Mouse (Mus musculus): ENCODE measurements around the gene Pheta2. TPM values are rescaled to one million over a fixed set of nuclear protein-coding genes. Genes with fewer than 3 reads are reported as not detected.
A peak's percentile ranks its signal among the peaks of the same experiment; 100 is the strongest.

Gene Pheta2
- polyA plus RNA-seq (2015; fragmentation: Nextera tagmentation; extraction: Ambion mirVana): 1.1 and 1.5 TPM in 2 replicates

DNA sequence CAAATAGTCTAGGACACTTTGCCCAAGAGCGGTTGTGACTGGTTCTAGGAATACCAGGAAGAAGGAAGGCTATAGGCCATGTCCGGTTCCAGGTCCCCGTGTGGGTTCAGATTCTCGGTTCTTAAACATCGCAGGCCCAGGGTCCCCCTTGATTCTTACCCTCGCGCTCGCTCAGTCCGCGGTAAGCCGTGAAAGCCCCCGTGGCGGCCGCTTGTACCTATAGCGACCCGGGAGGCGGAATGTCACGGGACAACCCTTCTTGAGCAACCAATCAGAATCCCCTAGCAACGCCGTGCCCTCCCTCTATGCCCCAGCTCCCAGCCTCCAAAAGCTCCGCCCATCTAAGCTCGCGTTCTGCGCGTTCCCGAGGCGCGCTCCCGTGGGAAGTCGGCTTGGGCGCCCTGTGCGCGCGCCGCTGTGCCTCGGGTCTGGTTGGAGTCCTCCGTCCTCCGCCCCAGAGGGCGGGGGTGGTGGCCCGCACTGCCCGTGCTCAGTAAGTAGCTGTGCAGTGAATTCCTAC is at the start of gene Pheta2, which contains the start of the genes Naga and Smdt1:
Pheta2 (plus strand) TSS at position 350 of the 520 bp plus-strand sequence.
Naga (minus strand) TSS at position 333 of the 520 bp plus-strand sequence.
Smdt1 (plus strand) TSS at position 367 of the 520 bp plus-strand sequence.
- H3K27ac ChIP-seq (ENCODE audit: low read length): 0 out of 2 replicates have a peak within 1 kb of the TSS, but pooled peaks have one; percentile 42

DNA sequence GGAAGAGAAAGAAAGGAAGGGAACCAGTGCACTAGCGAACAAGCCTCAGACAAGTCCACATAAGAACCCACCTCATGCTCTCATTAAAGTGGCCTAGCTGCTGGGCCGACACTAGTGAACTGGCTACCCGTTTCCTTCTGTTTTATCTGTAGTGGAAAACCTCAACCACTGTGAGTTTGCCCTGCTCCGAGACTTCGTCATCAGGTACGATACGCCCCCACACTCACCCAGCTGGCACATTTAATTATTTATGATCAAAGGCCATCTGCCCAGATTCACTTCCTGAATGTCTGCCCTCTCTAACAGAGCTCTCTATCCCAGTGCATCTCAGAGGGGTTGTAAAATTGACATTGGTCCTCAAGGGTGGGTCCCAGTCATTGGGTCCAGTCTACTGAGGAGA is 48.5 kb upstream of the Pheta2 start:
- WGBS: 88% methylated on average over 7 of the region's 7 CpGs
- H3K36me3 ChIP-seq (ENCODE audit: control insufficient read depth, insufficient read depth, low read length): peaks cover 48% of the 10 kb centered on the region
- peaks cover 10% of the 10 kb centered on the region for H3K4me1 ChIP-seq (ENCODE audit: control insufficient read depth, insufficient read depth, low read length)

More for the DNA sequence above, at the start of gene Pheta2, which contains the start of the genes Naga and Smdt1:
- Histone ChIP-seq H3K4me2 (ENCODE audit: low read length) (peak within 1 kb of the TSS; percentile 72), H3K9ac (ENCODE audit: low read depth, low read length) (peak within 1 kb of the TSS; percentile 79), H3K9me3 (replicated peaks; ENCODE audit: control insufficient read depth, low read length, poor library complexity, severe bottlenecking) (no peaks in the 10 kb centered on the region), H3K27me3 (ENCODE audit: control insufficient read depth, insufficient read depth, low read depth, low read length) (peaks cover 7% of the 10 kb centered on the region), H3K4me1 (ENCODE audit: control insufficient read depth, insufficient read depth, low read length) (peaks cover 12% of the 10 kb centered on the region), H3K4me3 (ENCODE audit: low read depth, low read length) (peak within 1 kb of the TSS; percentile 65), H3K36me3 (ENCODE audit: control insufficient read depth, insufficient read depth, low read length) (no peaks in the 10 kb centered on the region)
- 0% methylated on average over 41 of the region's 41 CpGs for WGBS
- ATAC-seq: peak; percentile 81

DNA sequence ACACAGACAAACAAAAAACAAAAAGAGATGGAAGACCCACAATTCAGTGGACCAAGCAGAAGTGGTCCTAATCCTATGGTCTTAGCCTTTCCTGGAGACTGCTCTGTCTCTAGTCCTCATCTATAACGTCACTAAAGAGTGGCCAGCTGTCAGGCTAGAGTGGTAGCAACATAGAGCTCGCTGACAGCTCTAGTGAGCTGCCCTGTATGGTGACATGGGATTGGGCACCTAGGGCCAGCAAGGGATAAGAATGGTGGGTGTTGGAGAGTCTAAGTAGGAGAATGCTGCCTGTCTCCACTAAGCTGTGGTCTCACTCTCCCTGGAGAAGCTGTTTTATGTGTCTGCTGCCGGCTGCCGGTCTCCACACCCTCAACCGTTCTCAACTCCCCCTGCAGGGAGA is 45.9 kb upstream of the Pheta2 start:
- Histone ChIP-seq H3K9ac (ENCODE audit: low read depth, low read length) (no peak overlapping the region), H3K27me3 (ENCODE audit: control insufficient read depth, insufficient read depth, low read depth, low read length) (no peaks in the 10 kb centered on the region), H3K36me3 (ENCODE audit: control insufficient read depth, insufficient read depth, low read length) (peaks cover 28% of the 10 kb centered on the region), H3K4me3 (ENCODE audit: low read depth, low read length) (no peak overlapping the region), H3K27ac (ENCODE audit: low read length) (peak overlapping the region; percentile 39; the same call in 1 of the 2 replicates), H3K9me3 (replicated peaks; ENCODE audit: control insufficient read depth, low read length, poor library complexity, severe bottlenecking) (no peaks in the 10 kb centered on the region), H3K4me2 (ENCODE audit: low read length) (no peak overlapping the region), H3K4me1 (ENCODE audit: control insufficient read depth, insufficient read depth, low read length) (peaks cover 10% of the 10 kb centered on the region)
- ATAC-seq: peak; percentile 36
- 9% methylated on average over 5 of the region's 5 CpGs for WGBS

More for the DNA sequence above, 48.5 kb upstream of the Pheta2 start:
- Histone ChIP-seq H3K9me3 (replicated peaks; ENCODE audit: control insufficient read depth, low read length, poor library complexity, severe bottlenecking) (no peaks in the 10 kb centered on the region), H3K27ac (ENCODE audit: low read length) (no peak overlapping the region), H3K4me2 (ENCODE audit: low read length) (no peak overlapping the region), H3K9ac (ENCODE audit: low read depth, low read length) (no peak overlapping the region), H3K27me3 (ENCODE audit: control insufficient read depth, insufficient read depth, low read depth, low read length) (no peaks in the 10 kb centered on the region), H3K4me3 (ENCODE audit: low read depth, low read length) (no peak overlapping the region)
- ATAC-seq: no peak

DNA sequence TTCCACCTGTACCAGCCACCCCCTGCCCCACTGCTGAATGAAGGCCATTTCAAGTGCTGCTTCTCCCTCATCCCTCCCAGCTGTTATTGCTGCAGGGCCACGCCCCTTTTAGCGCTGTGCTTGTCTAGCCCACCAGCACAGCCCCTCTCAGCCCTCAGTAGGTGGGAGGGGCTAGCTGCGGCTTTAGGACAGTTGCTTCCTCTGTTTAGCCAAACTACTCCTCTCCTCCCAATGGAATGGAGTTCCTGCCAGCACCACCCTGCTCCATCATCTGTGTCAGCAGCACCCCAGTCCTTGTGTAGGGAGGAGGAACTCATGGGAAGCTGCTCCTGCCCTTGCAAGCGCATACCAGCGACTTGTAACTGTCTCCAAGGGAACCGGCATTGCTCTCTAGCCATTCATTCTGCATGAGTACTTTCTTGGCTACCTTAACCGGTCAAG is 45.5 kb upstream of the Pheta2 start:
- H3K4me1 ChIP-seq (ENCODE audit: control insufficient read depth, insufficient read depth, low read length): peaks cover 10% of the 10 kb centered on the region
- no peak overlapping the region for H3K4me3 ChIP-seq (ENCODE audit: low read depth, low read length)
- no peaks in the 10 kb centered on the region for H3K9me3 ChIP-seq (replicated peaks; ENCODE audit: control insufficient read depth, low read length, poor library complexity, severe bottlenecking)
- H3K27me3 ChIP-seq (ENCODE audit: control insufficient read depth, insufficient read depth, low read depth, low read length): no peaks in the 10 kb centered on the region
- ATAC-seq: peak; percentile 69
- 0 out of 2 replicates have a peak overlapping the region, but pooled peaks have one; percentile 5 for H3K4me2 ChIP-seq (ENCODE audit: low read length)
- peaks cover 27% of the 10 kb centered on the region for H3K36me3 ChIP-seq (ENCODE audit: control insufficient read depth, insufficient read depth, low read length)
- H3K27ac ChIP-seq (ENCODE audit: low read length): peak overlapping the region; percentile 39
- 3% methylated on average over 7 of the region's 7 CpGs for WGBS
- no peak overlapping the region for H3K9ac ChIP-seq (ENCODE audit: low read depth, low read length)

DNA sequence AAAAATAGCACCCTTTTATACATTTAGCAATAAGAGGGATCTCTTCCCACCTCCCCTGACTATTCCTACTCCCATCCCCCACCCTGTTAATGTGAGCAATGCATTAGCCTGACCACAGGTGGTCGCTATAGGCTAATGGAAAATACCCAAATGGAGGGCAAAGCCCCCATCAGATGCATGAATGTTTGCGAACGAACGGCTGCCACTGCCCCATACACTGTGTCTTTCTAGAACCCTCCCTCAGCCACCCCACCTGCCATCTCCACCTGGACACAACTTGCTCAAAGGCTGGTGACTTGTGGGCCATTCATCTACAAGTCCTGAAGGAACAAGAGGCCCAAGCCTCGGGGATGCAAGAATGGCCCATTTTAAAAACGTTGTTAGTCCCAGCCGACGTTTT is 44.7 kb upstream of the Pheta2 start:
- Histone ChIP-seq H3K4me2 (ENCODE audit: low read length) (no peak overlapping the region), H3K27me3 (ENCODE audit: control insufficient read depth, insufficient read depth, low read depth, low read length) (no peaks in the 10 kb centered on the region), H3K9ac (ENCODE audit: low read depth, low read length) (no peak overlapping the region), H3K4me3 (ENCODE audit: low read depth, low read length) (no peak overlapping the region), H3K36me3 (ENCODE audit: control insufficient read depth, insufficient read depth, low read length) (peaks cover 19% of the 10 kb centered on the region), H3K9me3 (replicated peaks; ENCODE audit: control insufficient read depth, low read length, poor library complexity, severe bottlenecking) (no peaks in the 10 kb centered on the region), H3K27ac (ENCODE audit: low read length) (0 out of 2 replicates have a peak overlapping the region, but pooled peaks have one; percentile 30), H3K4me1 (ENCODE audit: control insufficient read depth, insufficient read depth, low read length) (peaks cover 10% of the 10 kb centered on the region)
- 44% methylated on average over 8 of the region's 8 CpGs for WGBS
- peak; percentile 27; the same call in 1 of the 2 replicates for ATAC-seq

DNA sequence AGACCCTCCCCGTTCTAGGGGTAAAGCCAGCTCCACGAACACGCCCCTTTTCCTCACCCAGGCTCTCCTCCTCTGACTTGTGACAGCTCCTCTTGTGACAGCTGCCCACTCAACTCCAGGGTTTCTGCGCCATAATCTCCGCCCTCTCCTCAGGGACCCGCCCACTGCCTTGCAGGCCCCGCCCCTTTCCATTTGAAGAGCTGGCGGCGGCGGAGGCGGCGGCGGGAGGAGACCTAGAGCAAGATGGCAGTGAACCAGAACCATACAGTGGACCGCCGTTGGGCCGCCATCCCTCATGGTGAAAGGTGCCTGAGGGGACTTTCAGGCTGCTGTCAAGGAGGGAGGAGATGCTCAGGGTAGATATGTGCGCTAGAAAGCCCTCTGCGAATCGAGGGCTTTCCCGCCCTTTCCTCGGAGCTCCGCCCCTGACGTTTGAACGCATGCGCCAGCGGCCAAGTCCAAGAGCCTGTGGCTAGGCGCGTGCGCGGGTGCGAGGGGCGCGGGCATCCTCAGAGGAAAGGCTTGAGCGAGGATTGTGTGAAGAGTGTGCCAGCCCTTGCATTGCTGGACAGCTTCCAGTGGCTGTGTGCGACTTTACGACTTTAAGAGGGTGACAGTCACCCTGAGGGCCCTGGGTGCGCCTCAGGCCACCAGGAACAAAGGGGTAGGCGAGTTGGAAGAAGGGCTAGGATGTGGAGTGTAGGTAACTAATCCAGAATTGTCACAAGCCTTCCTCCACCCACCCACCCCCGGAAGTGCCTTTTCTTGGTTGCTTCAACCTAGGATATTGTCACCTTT is 39.8 kb upstream of the Pheta2 start, which contains the start of gene Wbp2nl:
Wbp2nl (plus strand) TSS at position 191 of the 798 bp plus-strand sequence.
- 67% methylated on average over 39 of the region's 39 CpGs for WGBS
- Histone ChIP-seq H3K4me1 (ENCODE audit: control insufficient read depth, insufficient read depth, low read length) (peaks cover 3% of the 10 kb centered on the region; the same call in 1 of the 2 replicates), H3K27ac (ENCODE audit: low read length) (no peak within 1 kb of the TSS), H3K36me3 (ENCODE audit: control insufficient read depth, insufficient read depth, low read length) (no peaks in the 10 kb centered on the region), H3K9ac (ENCODE audit: low read depth, low read length) (no peak within 1 kb of the TSS), H3K4me3 (ENCODE audit: low read depth, low read length) (no peak within 1 kb of the TSS), H3K27me3 (ENCODE audit: control insufficient read depth, insufficient read depth, low read depth, low read length) (no peaks in the 10 kb centered on the region), H3K9me3 (replicated peaks; ENCODE audit: control insufficient read depth, low read length, poor library complexity, severe bottlenecking) (no peaks in the 10 kb centered on the region), H3K4me2 (ENCODE audit: low read length) (no peak within 1 kb of the TSS)
- ATAC-seq: no peak

DNA sequence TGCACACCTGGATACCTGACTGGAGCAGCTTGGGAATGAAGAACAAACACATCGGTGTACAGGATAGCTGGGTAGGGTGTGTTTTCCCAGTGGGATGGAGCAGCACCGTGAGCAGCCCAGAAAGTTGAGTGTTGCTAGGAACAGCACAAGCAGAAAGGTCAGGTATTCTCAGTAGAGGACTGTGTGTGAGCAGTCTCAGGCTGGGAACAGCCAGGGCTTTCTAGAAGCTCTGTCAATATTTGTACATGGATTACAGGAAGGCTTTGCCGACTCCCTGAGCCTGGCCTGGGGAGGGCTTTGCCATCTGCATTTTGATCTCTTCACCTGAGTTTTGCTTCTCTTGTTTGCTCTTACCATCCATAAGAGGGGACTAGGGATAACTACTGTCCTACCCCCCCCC is 31.6 kb upstream of the Pheta2 start:
- Histone ChIP-seq H3K9ac (ENCODE audit: low read depth, low read length) (no peak overlapping the region), H3K9me3 (replicated peaks; ENCODE audit: control insufficient read depth, low read length, poor library complexity, severe bottlenecking) (no peaks in the 10 kb centered on the region), H3K4me2 (ENCODE audit: low read length) (no peak overlapping the region), H3K4me3 (ENCODE audit: low read depth, low read length) (no peak overlapping the region), H3K27ac (ENCODE audit: low read length) (no peak overlapping the region), H3K27me3 (ENCODE audit: control insufficient read depth, insufficient read depth, low read depth, low read length) (no peaks in the 10 kb centered on the region), H3K4me1 (ENCODE audit: control insufficient read depth, insufficient read depth, low read length) (no peaks in the 10 kb centered on the region), H3K36me3 (ENCODE audit: control insufficient read depth, insufficient read depth, low read length) (no peaks in the 10 kb centered on the region)
- WGBS: 61% methylated on average over 3 of the region's 3 CpGs
- ATAC-seq: no peak

DNA sequence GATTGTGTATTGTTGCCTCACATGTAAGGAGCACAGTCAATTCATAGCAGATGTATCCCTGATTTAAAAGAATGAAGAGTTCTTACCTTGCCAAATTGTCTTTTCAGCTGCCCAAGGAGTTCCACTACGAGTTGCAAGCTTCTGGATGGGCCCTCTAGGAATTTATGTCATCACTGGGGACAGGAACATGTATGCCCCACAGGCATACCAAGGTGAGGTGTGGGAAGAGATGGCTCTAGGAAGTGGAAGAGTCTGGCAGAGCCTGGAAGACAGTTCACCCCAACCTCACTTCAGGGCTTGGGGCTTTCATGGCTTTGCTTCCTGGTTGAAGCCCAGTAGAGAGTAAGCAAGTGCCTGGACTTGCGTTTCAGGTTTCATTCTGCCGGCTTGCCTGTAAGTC is 30.3 kb upstream of the Pheta2 start:
- no peak overlapping the region for H3K4me2 ChIP-seq (ENCODE audit: low read length)
- no peak for ATAC-seq
- H3K9me3 ChIP-seq (replicated peaks; ENCODE audit: control insufficient read depth, low read length, poor library complexity, severe bottlenecking): no peaks in the 10 kb centered on the region
- H3K27ac ChIP-seq (ENCODE audit: low read length): no peak overlapping the region
- no peaks in the 10 kb centered on the region for H3K36me3 ChIP-seq (ENCODE audit: control insufficient read depth, insufficient read depth, low read length)
- no peaks in the 10 kb centered on the region for H3K4me1 ChIP-seq (ENCODE audit: control insufficient read depth, insufficient read depth, low read length)
- H3K9ac ChIP-seq (ENCODE audit: low read depth, low read length): no peak overlapping the region
- WGBS: 78% methylated on average over 3 of the region's 3 CpGs
- no peak overlapping the region for H3K4me3 ChIP-seq (ENCODE audit: low read depth, low read length)
- no peaks in the 10 kb centered on the region for H3K27me3 ChIP-seq (ENCODE audit: control insufficient read depth, insufficient read depth, low read depth, low read length)

DNA sequence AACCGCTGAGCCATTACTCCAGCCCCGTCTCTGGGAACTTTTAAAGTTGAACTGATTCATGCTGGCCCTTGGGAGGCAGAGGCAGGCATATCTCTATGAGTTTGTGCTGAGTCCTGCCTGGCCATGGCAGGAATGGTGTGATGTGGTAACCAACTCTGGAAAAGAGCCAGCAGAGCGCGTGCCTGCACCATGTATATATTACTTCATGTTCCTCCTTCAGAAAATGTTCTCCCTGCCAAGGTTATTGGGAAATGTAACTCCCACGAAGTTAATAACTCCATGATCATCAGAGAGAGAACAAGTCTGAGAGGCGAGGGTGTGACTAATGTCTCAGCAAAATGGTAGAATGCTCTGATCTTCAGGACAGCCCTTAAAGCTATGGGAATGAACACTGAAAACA is 20.9 kb upstream of the Pheta2 start:
- H3K27me3 ChIP-seq (ENCODE audit: control insufficient read depth, insufficient read depth, low read depth, low read length): no peaks in the 10 kb centered on the region
- no peak for ATAC-seq
- no peaks in the 10 kb centered on the region for H3K9me3 ChIP-seq (replicated peaks; ENCODE audit: control insufficient read depth, low read length, poor library complexity, severe bottlenecking)
- WGBS: 86% methylated on average over 6 of the region's 6 CpGs
- H3K9ac ChIP-seq (ENCODE audit: low read depth, low read length): no peak overlapping the region
- H3K36me3 ChIP-seq (ENCODE audit: control insufficient read depth, insufficient read depth, low read length): no peaks in the 10 kb centered on the region
- no peaks in the 10 kb centered on the region for H3K4me1 ChIP-seq (ENCODE audit: control insufficient read depth, insufficient read depth, low read length)
- H3K4me3 ChIP-seq (ENCODE audit: low read depth, low read length): no peak overlapping the region
- H3K27ac ChIP-seq (ENCODE audit: low read length): no peak overlapping the region
- no peak overlapping the region for H3K4me2 ChIP-seq (ENCODE audit: low read length)

Measured in midbrain, embryonic 16.5 days (tissue).